Mouse (Mus musculus) right cerebral cortex, postnatal 10 days (tissue): ENCODE data around the gene Kcnk2.

ENCODE experiments used
- DNase-seq, 2 experiments: peaks; one replicate each; pipeline ENCODE4 v3.0.0; 2021; ENCODE audit warnings: low spot score in 2 of 2

Gene Kcnk2

DNA sequence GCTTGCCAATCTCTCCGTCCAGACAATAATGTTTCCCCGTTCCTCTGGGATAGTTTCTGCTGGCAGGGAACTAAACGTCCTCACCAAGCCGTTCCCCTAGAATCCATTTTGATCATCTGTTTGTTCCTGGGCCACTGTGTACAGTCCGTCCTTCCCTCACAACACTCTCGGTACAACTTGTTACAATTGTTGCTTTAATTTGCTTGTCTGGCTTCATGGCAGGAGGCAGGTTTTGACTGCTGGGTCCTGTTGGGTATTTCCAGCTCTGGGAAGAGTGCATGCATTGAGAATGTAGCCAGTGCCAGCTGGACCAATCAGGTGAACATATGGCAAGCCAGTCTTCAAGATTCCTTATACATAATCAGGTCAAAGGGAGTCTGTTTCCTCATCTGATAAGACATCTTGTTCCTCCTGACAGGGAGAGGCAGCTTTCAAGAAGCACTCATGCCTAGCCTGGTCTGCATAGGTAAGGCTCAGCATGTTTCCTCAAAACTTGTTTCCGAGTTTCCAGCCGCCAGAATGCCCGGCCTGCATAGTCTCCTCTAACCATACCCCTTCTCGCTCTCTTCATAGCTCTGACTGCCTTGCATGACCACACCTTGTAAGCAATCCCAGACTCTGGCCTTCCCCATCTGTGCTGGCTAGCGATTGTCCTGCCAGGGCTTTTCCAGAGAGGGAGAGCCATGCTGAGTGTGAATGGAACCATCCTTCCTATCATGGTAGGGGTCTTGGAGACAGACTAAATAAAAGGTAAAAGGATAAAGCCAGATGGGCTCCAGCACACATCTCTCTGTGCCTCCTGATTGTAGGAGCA is 184.1 kb downstream of the Kcnk2 start:
- peak in 1 of 2 experiments; percentile 37 for DNase-seq

DNA sequence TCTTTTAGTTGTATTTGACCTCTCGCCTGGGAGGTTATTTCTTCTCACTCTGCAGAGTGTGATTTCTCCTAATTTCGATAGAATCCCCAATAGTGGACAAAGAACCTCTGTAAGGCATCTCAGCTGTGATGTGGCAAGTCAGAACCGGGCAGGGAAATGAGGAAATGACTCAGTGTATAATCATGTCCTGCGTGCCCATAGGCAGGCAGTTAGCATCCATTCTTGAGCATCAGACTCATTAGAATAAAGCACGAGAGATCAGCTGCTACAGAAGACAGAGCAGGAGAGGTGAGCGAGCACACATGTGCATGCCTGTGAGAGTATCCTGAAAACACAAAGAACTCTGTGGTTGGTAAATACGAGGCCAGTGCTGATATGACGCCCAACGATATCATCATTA is 186.9 kb downstream of the Kcnk2 start:
- no peak for DNase-seq

DNA sequence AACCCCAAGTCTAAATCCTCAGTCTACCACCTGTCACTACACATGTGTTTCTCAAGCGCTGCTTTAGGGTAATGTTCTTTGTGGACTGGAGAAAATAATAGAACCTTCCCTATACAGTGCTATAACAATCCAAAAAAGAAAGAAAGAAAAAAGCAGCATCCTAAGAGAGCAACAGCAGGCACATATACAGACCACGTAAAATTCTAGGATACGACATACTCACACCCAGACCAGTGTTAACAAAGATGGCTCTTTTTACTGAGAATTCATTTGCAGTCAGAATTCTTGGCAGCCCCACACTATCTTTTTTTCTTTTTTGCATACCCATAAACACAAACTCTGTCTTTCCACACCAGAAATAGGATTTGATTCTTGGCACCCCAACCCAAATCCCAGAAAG is 187.6 kb downstream of the Kcnk2 start:
- no peak for DNase-seq

DNA sequence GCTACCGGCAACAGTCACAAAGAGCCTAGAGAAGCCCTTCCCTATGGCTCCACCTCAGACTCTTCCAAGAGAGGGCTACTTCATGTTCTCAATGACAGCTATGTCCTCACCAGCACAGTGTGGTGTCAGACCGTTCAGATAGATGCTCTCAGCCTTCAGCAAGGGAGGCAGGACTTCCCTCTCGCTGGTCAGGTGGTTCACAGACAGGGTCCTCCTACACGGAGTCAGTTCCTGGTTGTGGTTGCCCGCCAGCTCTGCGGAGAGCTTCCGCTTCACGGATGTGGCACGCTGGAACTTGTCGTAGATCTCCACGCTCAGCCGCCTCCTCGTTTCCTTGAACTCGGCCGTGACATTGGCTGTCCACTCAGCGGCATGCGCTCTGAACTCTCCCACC is 192.4 kb downstream of the Kcnk2 start:
- DNase-seq: no peak

DNA sequence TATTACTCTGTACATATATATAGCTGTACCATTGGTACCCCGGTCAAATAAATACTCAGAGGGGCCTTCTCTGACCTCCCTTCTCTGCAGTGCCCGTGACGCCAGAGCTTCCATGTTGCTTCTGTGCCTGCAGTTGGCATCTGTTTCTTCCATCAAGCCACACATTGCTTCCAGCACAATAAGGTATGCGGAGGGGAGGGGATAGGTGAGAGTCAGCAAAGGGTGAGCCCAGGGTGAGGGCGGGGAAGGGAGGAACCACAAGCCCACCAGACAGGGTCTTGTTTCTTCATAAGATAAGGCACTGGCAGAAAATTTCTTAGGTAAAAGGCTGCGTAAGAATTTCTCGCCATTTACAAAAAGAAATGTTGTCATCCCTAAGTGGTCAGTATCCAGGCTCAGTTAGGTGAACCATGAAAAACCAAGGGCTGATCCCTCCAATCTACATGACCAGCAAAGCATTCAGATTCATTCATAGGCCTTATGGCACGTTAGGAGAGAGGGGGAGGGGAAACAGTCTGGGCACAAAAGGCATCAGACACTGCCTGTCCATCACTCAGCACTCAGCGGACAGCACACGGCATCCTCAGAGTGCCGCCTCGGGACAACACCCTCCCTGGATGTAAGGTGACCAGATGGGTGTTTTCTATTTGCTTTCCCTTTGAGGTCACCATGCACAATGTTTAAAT is 192.9 kb downstream of the Kcnk2 start:
- no peak for DNase-seq

DNA sequence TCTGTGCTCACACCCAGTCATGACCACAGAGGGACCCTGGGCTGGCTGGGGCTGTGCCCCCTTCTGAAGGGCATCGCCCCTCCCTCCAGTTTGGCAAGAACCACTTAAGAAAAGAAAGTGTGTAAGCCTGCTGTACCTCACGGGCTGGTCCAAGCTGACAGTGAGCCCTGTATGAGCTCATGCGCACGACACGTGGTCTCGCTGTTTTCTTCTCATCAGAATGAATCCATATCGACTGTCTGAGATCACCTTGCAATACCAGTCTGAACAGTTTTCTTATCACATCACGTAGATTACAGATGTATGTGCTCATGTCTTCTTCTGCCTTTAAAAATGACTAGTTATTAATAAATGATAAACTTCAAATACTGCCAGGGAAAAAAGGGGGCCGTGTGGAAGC is 193.5 kb downstream of the Kcnk2 start:
- DNase-seq: no peak

DNA sequence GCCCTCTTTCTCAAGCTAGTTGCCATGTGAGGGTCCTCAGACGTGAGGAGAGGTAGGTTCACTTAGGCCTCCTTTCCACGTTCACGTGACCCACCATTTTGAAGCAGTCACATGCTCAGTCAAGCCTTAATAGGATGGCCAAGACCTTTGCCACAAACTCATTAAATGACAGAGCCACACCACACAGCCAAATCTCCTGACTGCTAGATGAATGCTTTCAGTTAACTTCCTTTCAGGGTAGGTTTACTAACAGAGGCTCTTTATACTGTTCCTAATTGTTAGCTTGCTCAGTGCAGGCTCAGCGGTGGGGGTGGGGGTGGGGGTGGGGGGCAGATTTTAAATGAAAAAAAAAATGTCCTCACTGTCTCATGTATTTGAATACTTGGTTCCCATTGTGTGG is 206.3 kb downstream of the Kcnk2 start:
- DNase-seq: peak in 1 of 2 experiments; percentile 24

DNA sequence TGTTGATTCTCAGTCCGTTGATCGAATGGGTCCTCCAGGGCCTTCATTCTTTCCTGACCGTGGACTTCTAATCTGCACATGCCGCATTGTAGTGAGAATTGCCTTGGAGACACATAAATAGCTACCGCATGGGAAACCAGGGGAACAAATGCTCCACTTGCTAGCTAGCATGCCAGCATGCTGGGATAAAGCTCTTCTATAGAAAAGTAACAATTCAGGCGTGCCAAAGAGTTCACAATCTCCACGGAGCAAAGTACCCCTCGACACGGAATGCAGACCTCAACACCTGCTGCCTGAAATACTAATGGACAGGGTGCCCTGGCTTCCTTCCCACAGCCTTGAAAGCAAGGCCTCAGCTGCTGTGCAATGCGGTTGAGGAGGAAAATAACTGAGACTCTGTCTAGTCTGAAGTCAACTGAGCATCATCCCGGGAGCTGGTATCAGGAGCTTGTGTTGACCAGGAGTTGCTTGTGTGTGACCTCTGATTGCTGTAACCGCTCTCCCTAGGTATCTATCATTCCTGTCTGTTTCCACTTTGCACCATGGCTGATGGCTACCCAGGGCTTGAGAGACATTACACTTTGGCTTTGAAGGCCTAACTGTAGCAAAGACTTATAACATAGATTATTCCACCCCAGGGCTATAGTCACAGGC is 214.2 kb downstream of the Kcnk2 start:
- peak; percentile 85 to 87 for DNase-seq

DNA sequence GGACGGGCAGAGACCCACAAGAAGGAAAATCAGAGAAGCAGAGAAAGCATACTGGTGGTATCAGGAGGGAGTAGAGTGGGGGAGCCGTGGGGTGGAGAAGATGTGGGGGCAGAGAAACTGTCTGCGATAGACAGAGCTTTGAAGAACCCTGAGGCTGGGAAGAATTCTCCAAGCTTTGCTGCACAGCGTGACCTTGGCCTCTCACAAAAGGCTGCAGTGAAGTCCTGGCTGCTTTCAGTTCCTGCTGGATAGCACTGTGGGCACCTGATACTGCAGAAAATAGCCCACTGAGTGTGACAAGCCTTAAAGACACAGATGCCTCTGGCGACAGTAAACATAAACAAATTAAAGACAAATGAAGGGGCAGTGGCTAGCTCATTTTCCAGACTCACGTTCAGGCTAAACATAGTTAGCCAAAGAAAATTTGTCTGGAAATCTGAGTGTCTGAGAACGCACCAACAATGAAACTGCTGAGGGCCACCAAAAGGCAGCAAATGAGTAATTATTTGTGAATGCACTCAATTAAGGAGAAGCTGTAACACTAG is 216.8 kb downstream of the Kcnk2 start:
- peak; percentile 30 to 36 for DNase-seq

DNA sequence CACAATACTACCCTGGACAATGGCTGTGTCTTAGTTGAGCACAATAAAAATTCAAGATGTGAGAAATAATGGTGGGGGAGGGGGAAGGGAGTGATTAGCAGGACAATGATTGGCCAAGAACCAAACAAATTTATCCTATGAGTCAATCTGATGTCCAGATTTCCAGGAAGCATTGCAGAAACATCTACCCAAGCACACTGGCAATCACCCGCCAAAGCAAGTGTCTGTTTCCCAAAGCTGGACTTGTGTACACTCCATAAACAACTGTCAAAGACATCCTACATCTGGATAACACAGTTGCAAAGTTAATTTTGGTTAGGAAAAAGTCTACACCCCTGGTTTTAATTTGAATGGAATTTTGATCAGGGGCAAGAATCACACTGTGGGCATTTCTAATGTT is 224.3 kb downstream of the Kcnk2 start:
- no peak for DNase-seq

DNA sequence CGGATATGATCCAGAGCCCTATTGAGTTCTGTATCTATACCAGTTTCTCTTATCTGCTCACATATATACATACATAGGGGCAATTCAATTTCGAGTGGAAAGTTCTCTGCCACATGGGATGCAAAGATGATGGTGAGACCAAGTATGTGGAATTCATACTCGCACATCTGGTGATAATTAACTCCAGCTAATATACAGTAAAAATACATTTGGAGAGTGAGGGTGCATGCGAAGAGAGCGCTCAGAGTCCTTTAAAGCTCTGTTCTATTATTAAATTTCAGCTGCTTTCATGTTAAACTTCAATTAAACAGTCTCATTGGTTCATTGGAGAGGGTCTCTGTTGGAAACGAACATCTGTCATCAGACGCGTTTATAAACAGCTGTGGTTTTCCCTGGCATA is 228.6 kb downstream of the Kcnk2 start:
- no peak for DNase-seq

DNA sequence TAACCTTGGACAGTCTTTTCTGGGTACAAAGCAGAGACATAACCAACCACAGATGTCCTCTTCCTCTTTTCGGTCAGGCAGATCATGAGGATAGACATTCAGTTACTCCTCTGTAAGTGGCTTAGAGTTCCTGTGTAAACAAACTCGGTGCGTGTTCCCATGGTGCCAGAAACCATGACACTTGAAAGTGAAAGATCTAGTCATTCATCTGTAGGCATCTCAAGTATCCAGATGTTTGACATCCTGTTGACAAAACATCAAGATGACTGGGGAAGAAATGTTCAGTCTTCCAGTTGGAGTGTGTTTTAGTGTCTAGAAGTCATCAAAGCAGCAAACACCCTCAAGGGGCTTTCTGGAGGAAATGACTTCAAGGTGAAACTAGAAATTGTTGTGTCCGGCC is 230.9 kb downstream of the Kcnk2 start:
- no peak for DNase-seq

DNA sequence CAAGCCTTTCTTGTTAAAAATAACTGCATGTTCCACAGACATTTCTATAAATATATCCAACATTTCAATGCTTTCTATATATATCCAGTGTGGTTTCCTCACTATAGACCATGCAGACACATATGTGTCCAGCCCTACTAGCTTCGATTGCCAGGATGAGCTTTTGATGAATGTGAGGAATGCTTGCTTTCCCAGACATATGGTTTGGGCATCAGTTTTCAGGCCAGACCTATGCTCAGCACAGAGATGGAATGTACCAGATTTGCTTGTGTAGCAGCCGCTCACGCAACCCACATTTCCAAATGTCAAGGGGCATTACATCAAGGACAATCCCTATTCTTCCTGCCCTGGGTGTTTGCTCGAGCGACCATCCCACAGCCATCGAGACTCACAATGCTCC is 236.3 kb downstream of the Kcnk2 start:
- DNase-seq: peak in 1 of 2 experiments; percentile 49

DNA sequence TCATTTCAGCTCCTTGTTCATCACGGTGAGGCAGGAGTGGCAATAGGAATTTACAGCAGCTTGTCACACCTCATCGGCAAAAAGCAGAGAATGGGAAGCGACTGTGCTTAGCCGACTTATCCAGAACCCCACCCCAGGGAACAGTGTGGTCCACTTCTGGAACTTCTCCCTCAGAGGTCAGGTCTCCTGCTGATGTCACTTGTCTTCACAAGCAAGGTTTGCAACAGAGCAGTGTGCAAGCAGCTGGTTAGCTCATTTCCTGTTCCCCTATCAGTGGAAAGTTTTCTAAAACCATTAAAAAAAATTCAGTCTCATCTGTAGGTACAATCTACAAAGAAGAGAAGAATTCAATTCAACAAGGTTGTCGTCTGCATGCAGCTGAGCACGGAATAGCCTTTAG is 236.9 kb downstream of the Kcnk2 start:
- DNase-seq: no peak

DNA sequence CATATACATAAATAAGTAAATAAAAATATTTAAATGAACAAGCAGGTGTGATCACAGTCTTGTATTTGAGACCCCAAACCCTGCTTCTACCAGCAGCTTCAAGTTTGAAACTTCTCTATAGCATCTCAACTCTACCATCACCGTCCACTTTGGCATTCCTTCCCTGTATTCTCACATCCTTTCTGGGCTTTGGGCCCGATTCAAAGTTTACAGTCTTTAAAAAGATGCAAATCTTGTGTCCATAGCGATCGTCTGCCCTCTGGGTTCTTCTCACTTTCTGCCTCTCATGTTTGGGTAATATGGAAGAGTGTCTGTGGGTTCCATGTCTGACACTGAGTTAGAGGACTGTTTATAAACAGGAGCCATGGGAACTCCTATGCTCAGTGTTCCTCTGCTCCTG is 237.4 kb downstream of the Kcnk2 start:
- DNase-seq: no peak

DNA sequence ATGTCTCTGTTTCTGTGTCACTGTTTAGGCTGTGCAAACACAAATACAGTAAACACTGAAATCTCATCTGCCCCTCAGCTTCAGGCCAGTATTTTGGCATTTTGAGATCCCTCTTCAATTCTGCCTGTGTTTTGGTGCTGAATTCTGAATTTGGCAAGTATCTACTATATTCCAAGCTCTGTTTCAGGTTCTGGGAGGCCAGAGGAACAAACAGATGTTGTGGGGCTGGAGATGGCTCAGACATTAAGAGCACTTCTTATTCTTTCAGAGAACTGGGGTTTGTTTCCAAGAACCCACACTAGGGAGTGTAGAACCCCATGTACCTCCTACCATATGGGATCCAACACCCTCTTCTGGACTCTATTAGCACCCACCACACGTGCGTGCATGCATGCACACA is 237.8 kb downstream of the Kcnk2 start:
- DNase-seq: no peak
